8 mouse cellular contexts compared by ENCODE assay signal in the genomic region with DNA sequence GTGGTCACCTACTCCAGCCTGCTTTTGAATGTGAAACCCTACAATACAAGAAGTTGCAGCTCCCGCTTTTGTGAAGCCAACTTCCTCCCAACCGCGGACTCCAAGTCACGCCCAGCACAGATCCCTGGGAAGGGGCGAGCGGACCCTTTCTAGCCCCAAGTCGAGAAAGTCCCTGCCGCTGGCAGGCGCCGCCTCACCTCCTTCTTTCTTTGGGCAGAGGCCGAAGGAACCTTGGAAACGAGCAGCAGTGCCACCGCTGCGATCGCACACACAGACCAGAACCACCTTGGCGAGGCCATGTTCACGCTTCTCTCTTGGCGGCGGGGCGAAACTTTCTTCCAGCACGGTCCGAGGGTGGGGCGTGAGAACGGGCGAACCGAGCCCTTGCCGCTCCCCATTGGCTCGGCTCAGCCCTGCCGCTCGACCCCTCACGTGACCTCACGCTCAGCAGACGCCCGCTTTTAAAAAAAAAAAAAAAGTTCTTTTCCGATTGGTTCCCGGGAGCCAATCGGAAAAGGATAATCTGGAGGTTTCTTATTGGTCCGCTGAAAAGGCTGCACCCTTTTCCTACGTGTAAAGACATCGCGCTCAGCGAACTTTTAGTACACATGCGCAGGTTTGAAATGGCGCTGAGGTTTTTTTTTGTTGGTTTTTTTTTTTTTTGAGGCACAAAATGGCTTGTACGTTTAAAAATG. TPM values are rescaled to one million over a fixed set of nuclear protein-coding genes. Genes with fewer than 3 reads are reported as not detected.
DNase-seq lines count a peak whose midpoint lies in the region; ATAC-seq and TF ChIP-seq lines count a peak whose summit lies in the region.

Magt1 (minus strand) TSS at position 442 of the 695 bp plus-strand sequence.

- H3K4me1 ChIP-seq in cortical plate, adult 2 months (ENCODE audit: control insufficient read depth, insufficient read depth, low read length) = no peaks in the 10 kb centered on the region; the same call in 1 of the 2 replicates

- peak; percentile 67 to 82 for DNase-seq in gastrocnemius, adult 8-10 months (ENCODE audit: low spot score in 2 of 2)
- peak; percentile 89 for DNase-seq in induced T-regulatory cell, adult 2 months (ENCODE audit: low read depth)
- peak; percentile 71 to 73 for DNase-seq in left cerebral cortex, adult 9 months (ENCODE audit: low spot score in 2 of 2)
- peak; percentile 76 for DNase-seq in right cerebral cortex, postnatal 14 days
- DNase-seq in urinary bladder, postnatal 36 days (ENCODE audit: low spot score in 2 of 2) = peak; percentile 74 to 86

- H3K4me3 ChIP-seq in cortical plate, adult 2 months (ENCODE audit: insufficient read depth, low read length) = peak within 1 kb of the TSS; percentile 81

- TF ChIP-seq POLR2A in cortical plate, adult 2 months (IDR thresholded peaks at IDR 0.05; ENCODE audit: extremely low read depth, insufficient read depth, low read length) = peak; percentile 18; the same call in 1 of the 2 replicates

- H3K27ac ChIP-seq in cortical plate, adult 2 months (ENCODE audit: insufficient read depth, low read length) = peak within 1 kb of the TSS; percentile 89

- ATAC-seq in activated CD4-positive, CD25-positive, alpha-beta regulatory T cell, adult 4 months = peak; percentile 83
- ATAC-seq in megakaryocyte progenitor cell, adult 5-6 weeks (replicated peaks; ENCODE audit: poor library complexity) = peak; percentile 77

- TF ChIP-seq CTCF in cortical plate, adult 2 months (IDR thresholded peaks at IDR 0.05; ENCODE audit: extremely low read depth, insufficient read depth, low read length) = no peak

RNA-seq across cellular contexts. Expression of gene Magt1, which starts in this region (rescaled TPM):
- 10 to 100 TPM; 32.7 to 33.5 TPM for polyA plus RNA-seq in activated CD4-positive, CD25-positive, alpha-beta regulatory T cell, adult 4 months (2017; shearing (Covaris generic))
- polyA plus RNA-seq in cortical plate, adult 2 months (2012; rRNA removed) = 7.3 and 9.1 TPM in 2 replicates
- 10 to 100 TPM; 26.7 to 31.0 (median 30.4) TPM for total RNA-seq in gastrocnemius, adult 8-10 months (2022)
- 71.6 and 77.2 TPM in 2 replicates for total RNA-seq in megakaryocyte progenitor cell, adult 5-6 weeks (2015)
- total RNA-seq in megakaryocyte progenitor cell, adult 5-6 weeks (2017) = 91.2 and 112 TPM in 2 replicates

Comparison
In these comparisons a context has a peak if more than half of its experiments do, and no peak if none do; other contexts are left out.
1. Peak in every context shown above with its lines: DNase-seq, ATAC-seq, H3K4me3 ChIP-seq and H3K27ac ChIP-seq.